Mouse (Mus musculus) myocyte (in vitro differentiated cells): ENCODE measurements around the gene Ndst4.

ENCODE experiments used
- CEBPB ChIP-seq: IDR thresholded peaks from 2 replicates; pipeline ENCODE4 v1.6.1; 2011; ENCODE audit warnings: mild to moderate bottlenecking, moderate library complexity; ENCODE audit not compliant: poor library complexity, insufficient read depth, severe bottlenecking
- E2F4 ChIP-seq: IDR thresholded peaks from one replicate; pipeline ENCODE4 v1.6.1; 2011; ENCODE audit warnings: mild to moderate bottlenecking, control low read depth, moderate library complexity; ENCODE audit not compliant: insufficient read depth
- MYOG ChIP-seq, 3 experiments: IDR thresholded peaks; one replicate each; pipeline ENCODE4 v1.6.1; 2011; ENCODE audit warnings: control low read depth in 2 of 3, low read depth in 2 of 3, mild to moderate bottlenecking in 2 of 3; ENCODE audit not compliant: insufficient read length in 2 of 3, control insufficient read depth in 1 of 3, insufficient read depth in 1 of 3
- POLR2A ChIP-seq: IDR thresholded peaks from one replicate; pipeline ENCODE4 v1.6.1; 2011; ENCODE audit warnings: low read depth, mild to moderate bottlenecking, control low read depth, moderate library complexity; ENCODE audit not compliant: insufficient read length
- USF1 ChIP-seq: IDR thresholded peaks from one replicate; pipeline ENCODE4 v1.6.1; 2011; ENCODE audit warnings: low read depth, mild to moderate bottlenecking, control low read depth, moderate library complexity

- TF ChIP-seq E2F4 (no peak), USF1 (no peak), MYOG (IDR thresholded peaks at IDR 0.05; ENCODE audit: control insufficient read depth in 1 of 3, insufficient read depth in 1 of 3, insufficient read length in 2 of 3, low read depth in 2 of 3) (no peak), POLR2A (no peak), CEBPB (no peak)
These were observed 275.0 kb downstream of the Ndst4 start for GRCm38 (mm10) chr3:125678924-125679323.
